ENCODE assay signal across 10 mouse cellular contexts in the genomic region with DNA sequence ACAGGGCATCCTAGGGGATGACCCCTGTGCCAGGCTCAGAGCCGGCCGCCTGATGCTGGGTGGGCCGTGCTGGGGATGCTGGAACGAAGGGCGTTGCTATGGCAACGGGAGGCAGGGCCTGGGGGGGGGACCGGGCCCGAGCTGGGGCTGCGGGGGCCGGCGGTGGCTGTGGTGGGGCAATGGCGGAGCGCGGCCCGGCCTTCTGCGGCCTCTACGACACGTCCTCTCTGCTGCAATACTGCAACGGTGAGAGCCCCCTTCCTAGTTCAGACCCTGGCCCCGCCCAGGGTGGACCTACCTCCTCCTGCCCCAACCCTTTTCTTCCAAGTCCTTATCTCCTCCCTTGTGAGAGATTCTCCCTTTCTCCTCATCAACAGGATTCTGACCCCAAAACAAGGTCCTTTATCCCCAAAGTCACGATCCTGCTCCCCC. TPM values are rescaled to one million over a fixed set of nuclear protein-coding genes. Genes with fewer than 3 reads are reported as not detected.
DNase-seq lines count a peak whose midpoint lies in the region; ATAC-seq and TF ChIP-seq lines count a peak whose summit lies in the region.
"Had no signal": no experiment of that assay in that cellular context is flagged by ENCODE, and none has a peak within 500 bp of the region (broad histone marks: within the 10 kb centered on the region; RNA-seq: fewer than 3 reads in every experiment).

No protein-coding gene starts in this region.

- 0 out of 2 replicates have a peak overlapping the region, but pooled peaks have one; percentile 48 for H3K9ac ChIP-seq in intestine, embryonic 16.5 days (ENCODE audit: low read depth, low read length)
- peak overlapping the region; percentile 52 for H3K9ac ChIP-seq in neural tube, embryonic 14.5 days (replicated peaks; ENCODE audit: low read depth, low read length)

- TF ChIP-seq CTCF in cerebellum, adult 2 months (IDR thresholded peaks at IDR 0.05; ENCODE audit: borderline replicate concordance, insufficient read depth, low read depth, low read length), result no peak

- no peaks in the 10 kb centered on the region for H3K36me3 ChIP-seq in intestine, embryonic 16.5 days (ENCODE audit: control insufficient read depth, insufficient read depth, low read length)
- H3K36me3 ChIP-seq in neural tube, embryonic 14.5 days (ENCODE audit: control insufficient read depth, insufficient read depth, low read length), result peaks cover 2% of the 10 kb centered on the region; the same call in 1 of the 2 replicates

- peak overlapping the region; percentile 12; the same call in 1 of the 2 replicates for H3K4me2 ChIP-seq in intestine, embryonic 16.5 days (ENCODE audit: low read depth, low read length)
- peak overlapping the region; percentile 67 for H3K4me2 ChIP-seq in neural tube, embryonic 14.5 days (ENCODE audit: low read depth, low read length)

- no peak for ATAC-seq in intestine, embryonic 16.5 days
- peak; percentile 55 for ATAC-seq in neural tube, embryonic 14.5 days (ENCODE audit: low read depth)

- no peaks in the 10 kb centered on the region for H3K27me3 ChIP-seq in cerebellum, adult 2 months (ENCODE audit: control insufficient read depth, insufficient read depth, low read length)
- peaks cover 50% of the 10 kb centered on the region for H3K27me3 ChIP-seq in intestine, embryonic 16.5 days (replicated peaks; ENCODE audit: control insufficient read depth, insufficient read depth, low read length)
- 0 out of 2 replicates have a peak, but pooled peaks cover 9% of the 10 kb centered on the region for H3K27me3 ChIP-seq in neural tube, embryonic 14.5 days (ENCODE audit: control insufficient read depth, insufficient read depth, low read length)

- peak in 1 of 2 experiments; percentile 88 for DNase-seq in cerebellum, adult 2 months
- no peak for DNase-seq in cerebellum, adult 18-20 months
- DNase-seq in right cerebral cortex, postnatal 14 days, result peak; percentile 71
- no peak for DNase-seq in right cerebral cortex, adult 18-20 months
- DNase-seq in natural killer cell, adult 2 months (ENCODE audit: low spot score in 2 of 2), result no peak
- DNase-seq in ovary, postnatal 36 days (ENCODE audit: low spot score), result no peak
- DNase-seq: thymus, postnatal 36 days had no signal

- H3K4me3 ChIP-seq in cerebellum, adult 2 months (replicated peaks; ENCODE audit: insufficient read depth, low read depth, low read length), result peak overlapping the region; percentile 97
- H3K4me3 ChIP-seq in intestine, embryonic 16.5 days (ENCODE audit: low read length), result peak overlapping the region; percentile 24
- peak overlapping the region; percentile 46 for H3K4me3 ChIP-seq in neural tube, embryonic 14.5 days (ENCODE audit: low read depth, low read length)

- H3K9me3 ChIP-seq in intestine, embryonic 16.5 days (ENCODE audit: control insufficient read depth, low read length), result no peaks in the 10 kb centered on the region
- H3K9me3 ChIP-seq in neural tube, embryonic 14.5 days (ENCODE audit: control insufficient read depth, low read length), result no peaks in the 10 kb centered on the region

- peaks cover 8% of the 10 kb centered on the region for H3K4me1 ChIP-seq in cerebellum, adult 2 months (ENCODE audit: control insufficient read depth, insufficient read depth, low read length)
- H3K4me1 ChIP-seq in intestine, embryonic 16.5 days (ENCODE audit: control insufficient read depth, insufficient read depth, low read length), result peaks cover 29% of the 10 kb centered on the region
- H3K4me1 ChIP-seq in neural tube, embryonic 14.5 days (ENCODE audit: control insufficient read depth, insufficient read depth, low read length), result peaks cover 14% of the 10 kb centered on the region

- TF ChIP-seq POLR2A in cerebellum, adult 2 months (IDR thresholded peaks at IDR 0.05; ENCODE audit: borderline replicate concordance, insufficient read depth, low read length), result no peak

- WGBS in cerebellum, adult 2 months, result under 1% methylated on average over 12 of the region's 21 CpGs
- 8% methylated on average over 21 of the region's 21 CpGs for WGBS in intestine, embryonic 16.5 days
- 1% methylated on average over 21 of the region's 21 CpGs for whole genome bisulfite sequencing in neural tube, embryonic 14.5 days

- H3K27ac ChIP-seq in cerebellum, adult 2 months (ENCODE audit: insufficient read depth, low read length), result peak overlapping the region; percentile 8; the same call in 1 of the 2 replicates
- no peak overlapping the region for H3K27ac ChIP-seq in intestine, embryonic 16.5 days (ENCODE audit: low read length)
- peak overlapping the region; percentile 74 for H3K27ac ChIP-seq in neural tube, embryonic 14.5 days (ENCODE audit: low read depth, low read length)

RNA-seq across cellular contexts. Expression of a gene that starts 0.3 kb away (rescaled TPM):
- 148 and 176 TPM in 2 replicates for polyA plus RNA-seq in cerebellum, adult 2 months (2012; rRNA removed)
- polyA plus RNA-seq in intestine, embryonic 16.5 days (2015; fragmentation: Nextera tagmentation; extraction: Ambion mirVana), result 7.1 and 8.4 TPM in 2 replicates
- 3.5 and 4.0 TPM in 2 replicates for polyA plus RNA-seq in neural tube, embryonic 14.5 days (2014; fragmentation: Nextera tagmentation; extraction: Ambion mirVana)

RNA-seq across cellular contexts. Expression of a gene that starts 10.6 kb away (rescaled TPM):
- polyA plus RNA-seq in cerebellum, adult 2 months (2012; rRNA removed), result 1.9 and 2.6 TPM in 2 replicates
- polyA plus RNA-seq in intestine, embryonic 16.5 days (2015; fragmentation: Nextera tagmentation; extraction: Ambion mirVana), result 3.1 and 3.6 TPM in 2 replicates
- 0.75 and 1.8 TPM in 2 replicates for polyA plus RNA-seq in neural tube, embryonic 14.5 days (2014; fragmentation: Nextera tagmentation; extraction: Ambion mirVana)
- polyA plus RNA-seq: liver, adult 2 months had no signal

RNA-seq across cellular contexts. Expression of a gene that starts 27.0 kb away (rescaled TPM):
- 87.1 and 88.8 TPM in 2 replicates for polyA plus RNA-seq in cerebellum, adult 2 months (2012; rRNA removed)
- 119 and 132 TPM in 2 replicates for polyA plus RNA-seq in intestine, embryonic 16.5 days (2015; fragmentation: Nextera tagmentation; extraction: Ambion mirVana)
- polyA plus RNA-seq in neural tube, embryonic 14.5 days (2014; fragmentation: Nextera tagmentation; extraction: Ambion mirVana), result 94.1 and 110 TPM in 2 replicates

RNA-seq across cellular contexts. Expression of a gene that starts 27.4 kb away (rescaled TPM):
- polyA plus RNA-seq in cerebellum, adult 2 months (2012; rRNA removed), result 15.7 TPM in 2 replicates
- 10.5 and 11.1 TPM in 2 replicates for polyA plus RNA-seq in intestine, embryonic 16.5 days (2015; fragmentation: Nextera tagmentation; extraction: Ambion mirVana)
- polyA plus RNA-seq in neural tube, embryonic 14.5 days (2014; fragmentation: Nextera tagmentation; extraction: Ambion mirVana), result 18.6 and 21.2 TPM in 2 replicates

RNA-seq across cellular contexts. Expression of a gene that starts 35.8 kb away (rescaled TPM):
- 4.3 and 5.1 TPM in 2 replicates for polyA plus RNA-seq in cerebellum, adult 2 months (2012; rRNA removed)
- polyA plus RNA-seq in intestine, embryonic 16.5 days (2015; fragmentation: Nextera tagmentation; extraction: Ambion mirVana), result 1.6 and 2.1 TPM in 2 replicates
- polyA plus RNA-seq in neural tube, embryonic 14.5 days (2014; fragmentation: Nextera tagmentation; extraction: Ambion mirVana), result 2.9 and 3.4 TPM in 2 replicates

Comparison
In these comparisons a context has a peak if more than half of its experiments do, and no peak if none do; other contexts are left out.
1. H3K4me3 ChIP-seq: peak in every context shown above with its lines; median percentile 97 in cerebellum, adult 2 months; 46 in neural tube, embryonic 14.5 days; 24 in intestine, embryonic 16.5 days.
2. RNA of a gene that starts 0.3 kb away (polyA plus RNA-seq): 148 to 176 TPM in cerebellum, adult 2 months; 7.1 to 8.4 TPM in intestine, embryonic 16.5 days and 3.5 to 4.0 TPM in neural tube, embryonic 14.5 days; every median in the first group is over 10 times any median in the second.